ENCODE assay signal across 9 mouse cellular contexts in the genomic region with DNA sequence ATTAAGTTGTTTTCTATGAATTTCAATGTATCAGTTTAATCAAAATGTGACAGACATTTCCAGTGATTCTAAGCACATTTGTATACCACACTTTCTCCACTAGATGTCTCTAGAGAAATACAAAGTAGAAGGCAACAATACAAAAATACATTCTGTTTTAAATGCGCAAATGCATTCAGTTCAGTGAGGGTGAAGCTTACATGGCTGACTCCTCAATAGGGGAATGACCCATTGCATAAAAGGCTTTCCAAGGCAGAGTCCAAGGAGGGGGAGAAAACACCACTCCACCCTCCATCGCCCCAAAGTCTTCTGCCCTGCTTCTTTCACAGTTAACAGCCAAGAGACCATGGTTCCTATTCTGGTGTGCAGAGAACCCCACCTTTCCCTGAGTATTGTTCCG. TPM values are rescaled to one million over a fixed set of nuclear protein-coding genes. Genes with fewer than 3 reads are reported as not detected.
DNase-seq lines count a peak whose midpoint lies in the region; ATAC-seq and TF ChIP-seq lines count a peak whose summit lies in the region.
"Had no signal": no experiment of that assay in that cellular context is flagged by ENCODE, and none has a peak within 500 bp of the region (broad histone marks: within the 10 kb centered on the region; RNA-seq: fewer than 3 reads in every experiment).

No protein-coding gene starts in this region.

- no peak overlapping the region for H3K4me3 ChIP-seq in heart, adult 2 months
- no peak overlapping the region for H3K4me3 ChIP-seq in heart, embryonic 12.5 days
- no peak overlapping the region for H3K4me3 ChIP-seq in neural tube, embryonic 11.5 days (ENCODE audit: low read depth, low read length)
- H3K4me3 ChIP-seq in forebrain, embryonic 16.5 days (replicated peaks; ENCODE audit: low read length), result no peak overlapping the region
- H3K4me3 ChIP-seq in heart, embryonic 10.5 days, result no peak overlapping the region
- H3K4me3 ChIP-seq: embryonic facial prominence, embryonic 13.5 days had no signal

- no peaks in the 10 kb centered on the region for H3K36me3 ChIP-seq in heart, adult 2 months (ENCODE audit: control insufficient read depth, insufficient read depth, low read length)
- H3K36me3 ChIP-seq in heart, embryonic 12.5 days, result no peaks in the 10 kb centered on the region
- no peaks in the 10 kb centered on the region for H3K36me3 ChIP-seq in neural tube, embryonic 11.5 days (ENCODE audit: control insufficient read depth, insufficient read depth, low read length)
- H3K36me3 ChIP-seq in forebrain, embryonic 16.5 days (ENCODE audit: control insufficient read depth, insufficient read depth), result no peaks in the 10 kb centered on the region
- no peaks in the 10 kb centered on the region for H3K36me3 ChIP-seq in heart, embryonic 10.5 days
- H3K36me3 ChIP-seq: embryonic facial prominence, embryonic 13.5 days had no signal

- no peak for TF ChIP-seq POLR2A in heart, adult 2 months (IDR thresholded peaks at IDR 0.05; ENCODE audit: insufficient read depth, low read depth, low read length)

- no peak overlapping the region for H3K4me2 ChIP-seq in heart, embryonic 12.5 days
- no peak overlapping the region for H3K4me2 ChIP-seq in neural tube, embryonic 11.5 days (ENCODE audit: low read depth)
- no peak overlapping the region for H3K4me2 ChIP-seq in forebrain, embryonic 16.5 days (ENCODE audit: low read length)
- H3K4me2 ChIP-seq: embryonic facial prominence, embryonic 13.5 days had no signal

- WGBS in heart, adult 2 months, result 60% methylated on average over 3 of the region's 3 CpGs
- 61% methylated on average over 3 of the region's 3 CpGs for WGBS in heart, embryonic 12.5 days
- WGBS in neural tube, embryonic 11.5 days, result 73% methylated on average over 3 of the region's 3 CpGs
- 68% methylated on average over 3 of the region's 3 CpGs for WGBS in forebrain, embryonic 16.5 days
- WGBS in heart, embryonic 10.5 days, result 67% methylated on average over 3 of the region's 3 CpGs

- peaks cover 4% of the 10 kb centered on the region for H3K4me1 ChIP-seq in heart, adult 2 months (ENCODE audit: control insufficient read depth, insufficient read depth, low read length)
- peaks cover 7% of the 10 kb centered on the region; the same call in 1 of the 2 replicates for H3K4me1 ChIP-seq in heart, embryonic 12.5 days (replicated peaks)
- H3K4me1 ChIP-seq in neural tube, embryonic 11.5 days (ENCODE audit: control insufficient read depth, insufficient read depth, low read length), result 0 out of 2 replicates have a peak, but pooled peaks cover 3% of the 10 kb centered on the region
- H3K4me1 ChIP-seq in forebrain, embryonic 16.5 days (replicated peaks; ENCODE audit: control insufficient read depth, insufficient read depth, low read length), result no peaks in the 10 kb centered on the region
- H3K4me1 ChIP-seq in heart, embryonic 10.5 days, result no peaks in the 10 kb centered on the region

- TF ChIP-seq EP300 in heart, adult 2 months (IDR thresholded peaks at IDR 0.05; ENCODE audit: insufficient read depth, low read depth, low read length), result no peak

- TF ChIP-seq CTCF in heart, adult 2 months (IDR thresholded peaks at IDR 0.05), result peak; percentile 76

- no peak for DNase-seq in heart, adult 2 months
- no peak for DNase-seq in neural tube, embryonic 11.5 days (ENCODE audit: low spot score)
- no peak for DNase-seq in neural tube, embryonic 10.5 days (ENCODE audit: extremely low spot score, low spot score)
- peak; percentile 48 for DNase-seq in retina, postnatal 1 day
- no peak for DNase-seq in gastrocnemius, postnatal 36 days
- DNase-seq in heart, embryonic 10.5 days (ENCODE audit: low spot score), result no peak

- H3K9ac ChIP-seq in heart, adult 2 months (ENCODE audit: low read depth, low read length), result peak overlapping the region; percentile 45; the same call in 1 of the 2 replicates
- no peak overlapping the region for H3K9ac ChIP-seq in heart, embryonic 12.5 days
- H3K9ac ChIP-seq in neural tube, embryonic 11.5 days (ENCODE audit: low read length), result no peak overlapping the region
- no peak overlapping the region for H3K9ac ChIP-seq in forebrain, embryonic 16.5 days (replicated peaks; ENCODE audit: low read depth, low read length)
- H3K9ac ChIP-seq: embryonic facial prominence, embryonic 13.5 days had no signal

- no peak for ATAC-seq in heart, embryonic 12.5 days (ENCODE audit: insufficient number of reproducible peaks, low FRiP score)
- 0 out of 2 replicates have a peak, but pooled peaks have one; percentile 20 for ATAC-seq in neural tube, embryonic 11.5 days (ENCODE audit: insufficient read depth, low FRiP score, low TSS enrichment)
- peak; percentile 64 for ATAC-seq in forebrain, embryonic 16.5 days

- H3K27me3 ChIP-seq in heart, adult 2 months (ENCODE audit: control insufficient read depth, insufficient read depth, low read length), result no peaks in the 10 kb centered on the region
- H3K27me3 ChIP-seq in heart, embryonic 12.5 days (replicated peaks), result no peaks in the 10 kb centered on the region
- no peaks in the 10 kb centered on the region for H3K27me3 ChIP-seq in neural tube, embryonic 11.5 days (ENCODE audit: control insufficient read depth, insufficient read depth, low read length)
- no peaks in the 10 kb centered on the region for H3K27me3 ChIP-seq in forebrain, embryonic 16.5 days (replicated peaks; ENCODE audit: control insufficient read depth, insufficient read depth, low read length)
- no peaks in the 10 kb centered on the region for H3K27me3 ChIP-seq in heart, embryonic 10.5 days (ENCODE audit: insufficient read depth, poor library complexity, severe bottlenecking)
- H3K27me3 ChIP-seq: embryonic facial prominence, embryonic 13.5 days had no signal

- no peaks in the 10 kb centered on the region for H3K79me2 ChIP-seq in heart, adult 2 months (replicated peaks; ENCODE audit: control insufficient read depth, insufficient read depth, low read length)

- no peak overlapping the region for H3K27ac ChIP-seq in heart, adult 2 months
- H3K27ac ChIP-seq in heart, embryonic 12.5 days (ENCODE audit: poor library complexity, severe bottlenecking), result no peak overlapping the region
- no peak overlapping the region for H3K27ac ChIP-seq in neural tube, embryonic 11.5 days (ENCODE audit: low read depth, low read length)
- H3K27ac ChIP-seq in forebrain, embryonic 16.5 days (ENCODE audit: low read length), result no peak overlapping the region
- H3K27ac ChIP-seq in heart, embryonic 10.5 days, result no peak overlapping the region
- H3K27ac ChIP-seq: embryonic facial prominence, embryonic 13.5 days had no signal

- H3K9me3 ChIP-seq in heart, embryonic 12.5 days (replicated peaks), result no peaks in the 10 kb centered on the region
- H3K9me3 ChIP-seq in neural tube, embryonic 11.5 days (ENCODE audit: control insufficient read depth, low read length), result no peaks in the 10 kb centered on the region
- H3K9me3 ChIP-seq in forebrain, embryonic 16.5 days (ENCODE audit: control insufficient read depth, low read length), result no peaks in the 10 kb centered on the region
- H3K9me3 ChIP-seq in heart, embryonic 10.5 days, result no peaks in the 10 kb centered on the region
- H3K9me3 ChIP-seq: embryonic facial prominence, embryonic 13.5 days had no signal

- intact Hi-C loops in heart, adult 2 months (cut with DNase I), result loop anchor here (1.0 to 10.0 kb wide), 2 partner anchors 171 to 237 kb away; no protein-coding TSS in a partner anchor
- intact Hi-C loops in gastrocnemius, postnatal 36 days (cut with DNase I), result loop anchor here (1.0 kb wide), 1 partner anchor 315 kb away; no protein-coding TSS in a partner anchor

RNA-seq across cellular contexts. Expression of a gene that starts 3.3 kb away (rescaled TPM):
- total RNA-seq in heart, adult 2 months (2021), result 10 to 100 TPM; 12.4 to 14.4 TPM
- polyA plus RNA-seq in heart, adult 2 months (2012; rRNA removed), result 17.2 and 34.3 TPM in 2 replicates
- 234 and 237 TPM in 2 replicates for polyA plus RNA-seq in heart, embryonic 12.5 days (2016; fragmentation: Nextera tagmentation; extraction: Ambion mirVana)
- 47.3 and 47.7 TPM in 2 replicates for polyA plus RNA-seq in neural tube, embryonic 11.5 days (2014; fragmentation: Nextera tagmentation; extraction: Ambion mirVana)
- 13.2 and 26.8 TPM in 2 replicates for polyA plus RNA-seq in forebrain, embryonic 16.5 days (2015; fragmentation: Nextera tagmentation; extraction: Ambion mirVana)
- 10 to 100 TPM; 23.3 to 25.3 TPM for total RNA-seq in gastrocnemius, postnatal 36 days (2021)
- 64.2 and 102 TPM in 2 replicates for polyA plus RNA-seq in heart, embryonic 10.5 days (2016; fragmentation: Nextera tagmentation; extraction: Ambion mirVana)
